Mouse (Mus musculus) induced T-regulatory cell, adult 2 months (primary cell): ENCODE results near the gene Mmp21.

Experiments
- DNase-seq: peaks from one replicate; pipeline ENCODE4 v3.0.0-alpha.2; 2012; ENCODE audit warnings: low read depth

Mmp21 gene

GRCm38 (mm10) chr7:133662467-133662866 lies 17.4 kb downstream of the Mmp21 start:
- no peak for DNase-seq

GRCm38 (mm10) chr7:133645716-133646115 lies 34.1 kb downstream of the Mmp21 start:
- peak; percentile 31 for DNase-seq

GRCm38 (mm10) chr7:133638821-133639220 lies 41.0 kb downstream of the Mmp21 start:
- DNase-seq = no peak

DNA sequence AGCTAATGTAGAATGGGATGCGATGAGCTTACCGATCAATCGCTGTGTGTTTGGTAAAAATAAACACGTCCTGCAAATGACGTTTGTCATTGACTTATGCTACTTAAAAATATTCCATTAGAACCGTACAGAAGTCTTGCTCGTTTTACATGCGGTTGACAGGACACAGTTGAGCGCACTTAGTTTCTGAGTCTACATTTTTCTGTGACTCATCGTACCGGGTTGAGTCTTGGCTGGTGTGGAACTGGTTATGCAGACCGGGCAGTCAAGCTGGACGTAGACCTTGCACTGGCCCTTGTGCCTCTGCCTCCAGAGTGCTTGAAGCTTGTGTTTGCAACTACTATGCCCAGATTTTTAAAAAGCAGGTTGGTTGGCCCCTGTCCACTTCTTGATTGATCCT lies 41.6 kb downstream of the Mmp21 start:
- DNase-seq = no peak

DNA sequence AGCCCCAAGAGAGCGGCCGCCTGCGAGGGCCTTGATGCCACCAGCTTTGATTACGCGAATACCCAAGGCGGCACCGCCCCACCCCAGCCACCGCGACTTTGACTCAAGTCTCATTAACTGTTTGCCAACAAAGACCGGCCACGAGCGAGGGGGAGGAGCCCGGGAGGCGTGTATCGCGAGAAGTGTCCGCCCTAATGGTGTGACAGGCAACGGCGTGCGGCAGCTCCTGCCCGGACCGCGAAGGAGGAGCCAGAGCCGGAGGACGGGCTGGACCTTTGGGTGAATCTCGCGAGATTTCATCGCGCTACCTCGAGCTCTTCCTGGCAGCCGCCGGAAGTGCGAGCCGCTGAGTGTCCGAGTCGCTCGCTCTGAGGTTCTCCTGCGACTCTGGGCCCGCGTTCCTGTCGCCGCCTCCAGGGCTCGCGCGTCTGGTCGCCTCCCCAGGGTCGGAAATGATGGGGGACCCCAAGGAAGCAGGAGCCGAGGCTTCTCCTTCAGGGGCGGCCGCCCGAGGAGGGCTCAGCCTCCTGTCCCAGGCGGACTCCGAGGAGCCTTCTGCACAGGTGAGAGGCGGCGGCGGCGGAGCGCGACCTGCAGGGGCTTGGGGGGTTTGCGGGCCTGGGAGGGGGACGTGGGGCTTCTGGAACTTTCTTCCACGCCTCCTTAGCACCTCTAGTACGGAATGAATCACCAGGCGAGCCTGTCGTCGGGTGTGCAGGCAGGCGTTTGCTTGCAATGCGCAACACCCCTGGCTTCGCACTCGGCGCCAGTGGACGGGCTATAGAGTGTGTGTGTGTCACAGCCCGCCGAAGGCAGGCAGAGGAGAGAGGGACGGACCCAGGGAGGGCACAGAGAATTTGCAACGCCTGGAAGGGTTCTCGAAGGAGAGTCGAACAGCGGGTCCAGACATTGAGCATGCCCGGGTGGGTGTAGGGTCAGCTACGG lies 42.2 kb downstream of the Mmp21 start, which contains the start of gene Edrf1:
TSS of gene Edrf1 (plus strand) at position 183 of the 945 bp plus-strand sequence.
- peak; percentile 99 for DNase-seq

- DNase-seq = peak; percentile 93
Measured at GRCm38 (mm10) chr7:133636738-133637352, 43.0 kb downstream of the Mmp21 start.

DNA sequence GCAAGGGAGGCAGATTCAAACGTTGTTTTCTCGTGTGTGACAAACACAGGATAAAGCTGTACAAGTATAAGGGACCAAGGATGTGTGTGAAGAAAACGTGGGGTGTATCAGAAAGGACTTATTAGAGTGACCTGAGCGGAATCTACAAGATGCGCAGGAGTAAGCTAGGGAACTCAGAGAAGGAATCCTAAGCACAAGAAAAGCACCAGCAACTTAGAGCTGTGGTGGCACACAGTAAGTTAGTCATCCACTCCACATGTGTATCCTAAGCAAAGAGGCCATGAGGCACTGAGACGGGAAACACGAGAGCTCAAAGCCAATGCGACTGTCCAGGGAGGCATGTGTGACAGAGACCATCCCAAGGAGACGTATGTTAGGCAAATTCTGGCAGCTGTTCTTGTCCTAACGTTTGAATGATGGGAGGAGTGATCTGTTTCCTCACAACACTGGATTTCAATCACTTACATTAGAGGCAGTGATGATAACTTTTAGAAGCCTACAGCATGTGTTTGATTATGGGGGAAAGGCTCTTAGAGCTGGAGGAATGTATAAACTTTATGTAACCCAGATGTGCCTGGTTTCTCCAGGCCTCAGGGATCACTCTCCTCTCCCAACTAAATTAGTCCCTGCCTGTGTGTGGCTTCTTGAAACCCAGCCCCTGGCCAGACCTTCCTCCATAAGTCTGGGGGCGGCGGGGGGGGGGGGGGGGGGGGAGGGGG lies 44.8 kb downstream of the Mmp21 start:
- no peak for DNase-seq

DNA sequence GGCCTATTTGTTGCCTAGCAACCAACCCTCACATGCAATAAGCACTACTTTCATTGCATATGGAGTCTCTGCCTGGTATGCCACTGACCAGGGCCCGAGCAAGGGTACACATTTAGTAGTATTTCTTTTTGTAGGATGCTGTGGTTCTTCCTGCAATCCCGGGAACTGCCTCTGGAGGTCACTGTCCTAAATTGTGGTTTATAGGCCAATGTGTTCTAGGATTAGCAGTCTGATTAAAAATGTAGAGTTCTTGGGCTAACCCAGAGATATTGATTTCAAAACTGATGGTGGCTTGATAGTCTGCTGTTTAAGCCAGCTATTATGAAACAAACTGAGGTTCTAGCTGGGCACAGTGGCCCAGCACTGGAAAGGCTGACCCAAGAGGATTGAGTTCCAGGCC lies 47.4 kb downstream of the Mmp21 start:
- peak; percentile 77 for DNase-seq

DNA sequence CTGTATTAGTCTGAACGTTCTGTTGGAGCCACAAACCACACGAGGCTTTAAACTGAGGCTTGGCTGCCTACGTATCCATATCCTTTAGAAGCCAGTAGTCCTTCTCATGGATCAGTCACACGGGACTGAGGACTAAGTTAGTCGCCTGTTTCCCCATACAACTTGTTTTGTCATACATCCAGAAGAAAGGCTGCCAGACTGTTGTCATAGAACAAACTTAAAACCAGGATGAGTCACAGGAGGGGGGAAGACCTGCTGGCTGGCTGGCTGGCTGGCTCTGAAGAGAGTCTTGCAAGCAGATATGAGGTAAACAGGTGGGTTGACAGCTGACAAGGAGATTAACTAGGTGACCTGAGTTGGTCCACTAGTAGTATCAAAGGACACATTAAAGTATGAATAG lies 49.0 kb downstream of the Mmp21 start:
- no peak for DNase-seq

GRCm38 (mm10) chr7:133627184-133627936 lies 52.5 kb downstream of the Mmp21 start:
- DNase-seq = no peak
